Mouse (Mus musculus) erythroblast, embryonic 14.5 days (primary cell): ENCODE data around the gene Slc22a16.

ENCODE experiments used
- GATA1 ChIP-seq: IDR thresholded peaks from 2 replicates; pipeline ENCODE4 v1.6.1; 2012; ENCODE audit warnings: low read length, inconsistent platforms, mixed read lengths
- TAL1 ChIP-seq: IDR thresholded peaks from 3 replicates; pipeline ENCODE4 v1.6.1; 2012; ENCODE audit warnings: low read length, inconsistent platforms, mixed read lengths

DNA sequence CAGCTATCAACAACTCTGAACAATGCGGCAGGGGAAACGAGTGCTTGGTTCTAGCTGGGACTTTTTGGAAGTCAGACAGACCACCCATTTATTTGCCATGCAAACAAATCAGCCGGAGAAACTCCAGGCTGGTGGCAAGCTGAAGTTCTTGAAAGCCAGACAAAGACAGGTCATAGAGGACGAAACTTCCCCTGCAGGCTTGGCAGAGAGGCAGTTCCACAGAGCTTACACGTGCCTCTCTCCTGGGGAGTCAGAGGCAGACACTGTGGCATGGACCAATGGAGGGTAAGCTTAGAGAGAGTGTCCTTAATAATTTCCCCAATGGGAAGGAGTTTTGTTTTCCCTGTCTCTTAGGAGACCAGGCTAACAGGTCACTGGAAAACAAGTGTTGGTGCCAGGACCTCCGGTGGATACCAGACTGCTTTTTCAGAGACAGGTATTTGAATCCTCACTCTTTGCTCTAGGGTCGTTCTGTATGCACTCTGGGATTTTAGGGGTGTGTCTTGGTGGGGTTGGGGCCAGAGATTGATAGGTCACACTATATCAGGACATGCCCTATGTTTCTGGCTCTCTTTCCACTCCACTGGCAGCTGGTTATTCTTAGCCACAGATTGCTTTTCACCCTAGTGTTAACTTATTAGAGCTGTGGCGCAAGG lies 59.6 kb downstream of the Slc22a16 start, which contains the start of gene Ddo:
- TF ChIP-seq GATA1 (no peak), TAL1 (no peak)
